Mouse (Mus musculus) midbrain, embryonic 16.5 days (tissue): ENCODE measurements around the gene Ccser1. TPM values are rescaled to one million over a fixed set of nuclear protein-coding genes. Genes with fewer than 3 reads are reported as not detected.
A peak's percentile ranks its signal among the peaks of the same experiment; 100 is the strongest.
"Not testable (repeated sequence)": the region's sequence is repeated elsewhere in the genome, so short reads cannot be mapped to it uniquely, and the experiment has no call there.

Experiments
- ATAC-seq: fragments of 200-750 bp; cut with Nextera tagmentation; 2 replicates; pipeline ENCODE4 v1.8.0; 2017; ENCODE audit warnings: moderate TSS enrichment
- H3K27ac ChIP-seq: fragments of 300-500 bp; sonication (generic); 2 replicates; pipeline ENCODE4 v1.5.1; 2014; ENCODE audit warnings: mild to moderate bottlenecking, low read length, mixed read lengths
- H3K27me3 ChIP-seq: fragments of 300-500 bp; sonication (generic); 2 replicates; pipeline ENCODE4 v1.6.1; 2014; ENCODE audit warnings: low read depth, low read length, mixed read lengths; ENCODE audit not compliant: control insufficient read depth, insufficient read depth
- H3K36me3 ChIP-seq: fragments of 300-500 bp; sonication (generic); 2 replicates; pipeline ENCODE4 v1.6.1; 2014; ENCODE audit warnings: mild to moderate bottlenecking, low read length, moderate library complexity, mixed read lengths; ENCODE audit not compliant: control insufficient read depth, insufficient read depth
- H3K4me1 ChIP-seq: fragments of 300-500 bp; sonication (generic); 2 replicates; pipeline ENCODE4 v1.6.1; 2014; ENCODE audit warnings: mild to moderate bottlenecking, low read length, mixed read lengths; ENCODE audit not compliant: control insufficient read depth, insufficient read depth
- H3K4me2 ChIP-seq: fragments of 300-500 bp; sonication (generic); 2 replicates; pipeline ENCODE4 v1.6.1; 2014; ENCODE audit warnings: mild to moderate bottlenecking, low read length, mixed read lengths
- H3K4me3 ChIP-seq: fragments of 300-500 bp; sonication (generic); 2 replicates; pipeline ENCODE4 v1.5.1; 2014; ENCODE audit warnings: low read depth, mild to moderate bottlenecking, low read length, moderate library complexity, mixed read lengths
- H3K9ac ChIP-seq: fragments of 300-500 bp; sonication (generic); 2 replicates; pipeline ENCODE4 v1.6.1; 2014; ENCODE audit warnings: low read depth, low read length, mixed read lengths
- H3K9me3 ChIP-seq: fragments of 300-500 bp; sonication (generic); replicated peaks from 2 replicates; pipeline ENCODE4 v1.6.1; 2014; ENCODE audit warnings: mild to moderate bottlenecking, low read length, mixed read lengths; ENCODE audit not compliant: control insufficient read depth, poor library complexity, severe bottlenecking
- WGBS: fragments of 180-500 bp; shearing (Covaris S2); extraction: QIAGEN DNeasy Blood & Tissue Kit; methylation state at CpG from one replicate; pipeline ENCODE4 v1.1.7; 2014; 5-methylcytosine and 5-hydroxymethylcytosine counted together
- polyA plus RNA-seq: library from polyadenylated mRNA; unstranded; fragments of >200 nt; fragmentation: Nextera tagmentation; extraction: Ambion mirVana; gene quantifications from 2 replicates; pipeline ENCODE4 v1.2.1, GENCODE M21; 2015

Ccser1 gene
- polyA plus RNA-seq, 1 experiment from 2014 or later: 19.8 TPM

- Histone ChIP-seq H3K9me3 (no peaks in the 10 kb centered on the region), H3K4me1 (no peaks in the 10 kb centered on the region), H3K36me3 (no peaks in the 10 kb centered on the region), H3K4me2 (no peak overlapping the region), H3K27ac (no peak overlapping the region), H3K9ac (no peak overlapping the region), H3K27me3 (no peaks in the 10 kb centered on the region), H3K4me3 (no peak overlapping the region)
- no peak for ATAC-seq
- WGBS: 77% methylated on average over 2 of the region's 2 CpGs
Measured at GRCm38 (mm10) chr6:61240618-61241017, 60.5 kb downstream of the Ccser1 start.

GRCm38 (mm10) chr6:61242556-61242955 lies 62.4 kb downstream of the Ccser1 start:
- H3K4me2 ChIP-seq: no peak overlapping the region
- 87% methylated on average over 3 of the region's 3 CpGs for WGBS
- ATAC-seq: no peak
- H3K4me3 ChIP-seq: no peak overlapping the region
- no peak overlapping the region for H3K9ac ChIP-seq
- no peaks in the 10 kb centered on the region for H3K9me3 ChIP-seq
- no peaks in the 10 kb centered on the region for H3K36me3 ChIP-seq
- H3K27me3 ChIP-seq: no peaks in the 10 kb centered on the region
- H3K4me1 ChIP-seq: no peaks in the 10 kb centered on the region
- no peak overlapping the region for H3K27ac ChIP-seq

GRCm38 (mm10) chr6:61246523-61246922 lies 66.4 kb downstream of the Ccser1 start:
- no peak overlapping the region for H3K4me3 ChIP-seq
- H3K4me1 ChIP-seq: no peaks in the 10 kb centered on the region
- no peak overlapping the region for H3K4me2 ChIP-seq
- no peak for ATAC-seq
- H3K36me3 ChIP-seq: no peaks in the 10 kb centered on the region
- no peaks in the 10 kb centered on the region for H3K27me3 ChIP-seq
- no peak overlapping the region for H3K27ac ChIP-seq
- H3K9me3 ChIP-seq: no peaks in the 10 kb centered on the region
- H3K9ac ChIP-seq: no peak overlapping the region
- 87% methylated on average over 4 of the region's 4 CpGs for WGBS

GRCm38 (mm10) chr6:61247842-61248472 lies 67.8 kb downstream of the Ccser1 start:
- Histone ChIP-seq H3K27me3 (no peaks in the 10 kb centered on the region), H3K9me3 (no peaks in the 10 kb centered on the region), H3K4me2 (no peak overlapping the region), H3K27ac (no peak overlapping the region), H3K4me3 (no peak overlapping the region), H3K36me3 (no peaks in the 10 kb centered on the region), H3K4me1 (no peaks in the 10 kb centered on the region), H3K9ac (no peak overlapping the region)
- WGBS: 83% methylated on average over 4 of the region's 4 CpGs
- ATAC-seq: no peak

- WGBS: 63% methylated on average over 2 of the region's 2 CpGs
- H3K27ac ChIP-seq: no peak overlapping the region
Measured at GRCm38 (mm10) chr6:61248700-61249099, 68.6 kb downstream of the Ccser1 start.

GRCm38 (mm10) chr6:61251232-61251631 lies 71.1 kb downstream of the Ccser1 start:
- WGBS: 89% methylated on average over 1 of the region's 1 CpGs
- H3K4me1 ChIP-seq: no peaks in the 10 kb centered on the region
- no peak overlapping the region for H3K27ac ChIP-seq
- H3K9ac ChIP-seq: no peak overlapping the region
- no peak for ATAC-seq
- H3K36me3 ChIP-seq: no peaks in the 10 kb centered on the region
- no peak overlapping the region for H3K4me3 ChIP-seq
- H3K27me3 ChIP-seq: no peaks in the 10 kb centered on the region
- H3K9me3 ChIP-seq: no peaks in the 10 kb centered on the region
- no peak overlapping the region for H3K4me2 ChIP-seq

More at GRCm38 (mm10) chr6:61248700-61249099, 68.6 kb downstream of the Ccser1 start:
- Histone ChIP-seq H3K4me1 (no peaks in the 10 kb centered on the region), H3K36me3 (no peaks in the 10 kb centered on the region), H3K4me2 (no peak overlapping the region), H3K9me3 (no peaks in the 10 kb centered on the region), H3K4me3 (no peak overlapping the region), H3K9ac (no peak overlapping the region), H3K27me3 (no peaks in the 10 kb centered on the region)
- ATAC-seq: peak; percentile 33; the same call in 1 of the 2 replicates

GRCm38 (mm10) chr6:61252912-61253311 lies 72.8 kb downstream of the Ccser1 start:
- Histone ChIP-seq H3K4me2 (no peak overlapping the region), H3K9me3 (no peaks in the 10 kb centered on the region), H3K9ac (no peak overlapping the region), H3K27ac (no peak overlapping the region), H3K36me3 (no peaks in the 10 kb centered on the region), H3K4me3 (no peak overlapping the region), H3K4me1 (no peaks in the 10 kb centered on the region), H3K27me3 (no peaks in the 10 kb centered on the region)
- WGBS: 81% methylated on average over 7 of the region's 7 CpGs
- ATAC-seq: no peak

GRCm38 (mm10) chr6:61255874-61256273 lies 75.8 kb downstream of the Ccser1 start:
- H3K4me3 ChIP-seq, H3K27ac ChIP-seq, ATAC-seq, H3K36me3 ChIP-seq, H3K9ac ChIP-seq, H3K9me3 ChIP-seq, H3K4me2 ChIP-seq, H3K4me1 ChIP-seq, H3K27me3 ChIP-seq: not testable (repeated sequence)
- WGBS: no CpG with 5 or more reads among the region's 1 CpGs

GRCm38 (mm10) chr6:61258847-61259634 lies 78.9 kb downstream of the Ccser1 start:
- Histone ChIP-seq H3K4me3 (no peak overlapping the region), H3K27ac (peak overlapping the region; percentile 30; the same call in 1 of the 2 replicates), H3K4me1 (no peaks in the 10 kb centered on the region), H3K9ac (no peak overlapping the region), H3K4me2 (no peak overlapping the region), H3K36me3 (no peaks in the 10 kb centered on the region), H3K9me3 (no peaks in the 10 kb centered on the region), H3K27me3 (no peaks in the 10 kb centered on the region)
- peak; percentile 42; the same call in 1 of the 2 replicates for ATAC-seq
- WGBS: 59% methylated on average over 10 of the region's 10 CpGs
